Mouse (Mus musculus) naive thymus-derived CD4-positive, alpha-beta T cell, adult 2 months (primary cell): Measurements from ENCODE around the gene Mnx1.
"Not testable (repeated sequence)": the region's sequence is repeated elsewhere in the genome, so short reads cannot be mapped to it uniquely, and the experiment has no call there.

ENCODE experiments used
- DNase-seq: peaks from one replicate; pipeline ENCODE4 v3.0.0-alpha.2; 2011; ENCODE audit warnings: low read depth

Mnx1 gene

DNA sequence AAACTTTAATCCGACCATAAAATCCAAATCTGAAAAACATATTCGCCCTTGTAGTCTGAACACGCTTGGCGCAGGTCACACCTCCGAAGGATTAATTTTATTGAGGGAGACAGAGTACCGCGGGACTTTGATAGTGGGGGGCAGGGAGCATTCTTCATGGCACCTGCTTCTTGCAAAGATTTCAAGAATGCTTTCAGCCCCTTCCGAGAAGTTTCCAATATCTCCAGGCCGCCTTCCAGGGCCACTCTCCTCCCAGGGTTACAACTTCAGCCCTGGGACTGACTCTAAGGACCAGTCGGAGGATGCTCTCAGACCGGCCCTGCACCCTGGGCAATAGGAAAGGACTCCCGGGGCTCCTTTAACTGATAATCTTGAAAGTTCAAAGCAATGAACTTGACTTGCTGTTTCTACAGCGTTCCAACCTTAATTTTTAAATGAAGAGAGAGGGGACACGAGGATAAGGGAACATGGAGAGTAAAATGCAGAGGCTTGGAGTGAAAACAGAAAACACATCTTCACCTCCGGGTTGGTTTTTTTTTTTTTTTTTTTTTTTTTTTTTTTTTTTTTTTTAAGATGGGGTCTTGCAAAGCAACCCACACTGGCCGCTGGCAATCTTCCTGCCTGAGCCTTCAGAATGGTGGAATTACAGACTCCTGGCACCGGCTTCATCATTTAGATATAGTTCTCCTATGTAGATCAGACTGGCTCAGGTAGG lies 9.8 kb downstream of the Mnx1 start:
- no peak for DNase-seq

DNA sequence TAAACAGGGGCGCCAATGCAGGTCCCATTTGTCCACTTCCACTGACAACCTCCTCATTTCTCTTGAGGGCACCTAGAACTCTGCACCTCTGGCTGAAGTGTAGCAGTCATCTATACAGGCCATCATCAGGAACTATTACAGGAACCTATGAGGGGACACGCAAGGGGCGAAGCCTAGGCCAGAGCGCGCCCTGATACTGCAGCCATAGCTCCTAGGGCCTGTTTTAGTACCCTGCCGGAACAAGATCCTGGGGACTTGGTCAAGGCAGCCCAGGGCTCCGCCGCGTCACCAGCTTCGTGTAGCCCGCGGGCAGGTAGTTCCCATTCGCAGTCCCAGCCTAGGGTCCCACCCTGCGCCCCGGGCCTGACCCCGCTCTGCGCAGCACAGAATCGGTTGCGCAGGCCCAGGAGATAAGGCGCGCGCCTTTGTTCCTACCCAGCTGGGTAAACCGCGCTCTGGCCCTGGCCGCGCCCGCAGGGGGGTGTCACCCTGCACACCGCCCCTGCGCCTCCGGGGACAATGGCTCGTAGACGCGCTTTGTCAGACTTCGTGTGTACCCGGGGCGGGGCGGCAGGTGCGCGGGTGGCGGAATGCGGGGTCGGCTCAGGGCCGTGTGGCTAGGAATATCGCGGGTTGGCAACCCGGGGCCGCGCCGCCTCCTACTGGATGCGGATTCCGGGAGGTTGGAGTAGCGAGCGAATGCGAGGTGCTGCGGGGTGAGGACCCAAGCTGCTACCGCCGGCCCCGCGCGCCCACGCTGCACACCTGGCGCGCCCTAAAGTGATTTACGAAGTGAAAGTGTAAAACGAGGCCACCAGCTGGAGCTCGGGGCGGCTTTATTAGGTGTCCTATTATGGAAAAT lies 10.6 kb downstream of the Mnx1 start:
- DNase-seq: no peak

DNA sequence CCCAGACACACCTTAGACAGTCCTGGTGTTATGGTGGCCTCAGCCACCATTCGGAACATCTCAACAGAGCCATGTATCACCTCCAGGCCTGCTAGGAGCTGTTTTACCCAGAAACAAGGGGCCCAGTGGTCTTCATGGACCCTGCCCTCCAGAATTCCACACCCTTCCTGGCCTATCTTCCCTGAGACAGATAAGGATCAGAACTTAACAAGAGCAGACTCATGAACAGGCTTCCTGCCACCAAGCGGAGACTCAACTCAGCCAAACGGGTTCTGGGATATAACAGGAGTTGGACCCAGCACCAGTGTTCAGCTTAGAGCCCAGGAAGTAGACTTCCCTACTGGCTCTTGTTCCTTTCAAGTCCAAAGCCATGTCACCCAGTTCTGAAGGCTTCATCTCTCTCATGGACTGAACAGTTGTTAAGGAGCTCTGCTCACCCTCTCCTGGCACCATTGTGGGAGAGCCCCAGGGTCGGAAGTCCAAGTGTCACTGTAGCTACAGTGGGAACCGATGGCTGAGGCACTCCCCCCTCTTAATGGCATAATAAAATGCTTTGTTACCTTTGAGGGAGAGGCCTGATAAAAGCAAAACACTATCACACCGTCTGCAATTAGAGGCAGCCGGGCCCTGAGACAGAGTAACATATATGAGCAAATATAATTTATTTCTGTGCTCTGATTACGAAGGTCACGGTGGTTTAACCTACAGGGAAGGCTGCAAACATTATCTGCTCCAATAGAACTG lies 15.2 kb downstream of the Mnx1 start:
- DNase-seq: no peak

DNA sequence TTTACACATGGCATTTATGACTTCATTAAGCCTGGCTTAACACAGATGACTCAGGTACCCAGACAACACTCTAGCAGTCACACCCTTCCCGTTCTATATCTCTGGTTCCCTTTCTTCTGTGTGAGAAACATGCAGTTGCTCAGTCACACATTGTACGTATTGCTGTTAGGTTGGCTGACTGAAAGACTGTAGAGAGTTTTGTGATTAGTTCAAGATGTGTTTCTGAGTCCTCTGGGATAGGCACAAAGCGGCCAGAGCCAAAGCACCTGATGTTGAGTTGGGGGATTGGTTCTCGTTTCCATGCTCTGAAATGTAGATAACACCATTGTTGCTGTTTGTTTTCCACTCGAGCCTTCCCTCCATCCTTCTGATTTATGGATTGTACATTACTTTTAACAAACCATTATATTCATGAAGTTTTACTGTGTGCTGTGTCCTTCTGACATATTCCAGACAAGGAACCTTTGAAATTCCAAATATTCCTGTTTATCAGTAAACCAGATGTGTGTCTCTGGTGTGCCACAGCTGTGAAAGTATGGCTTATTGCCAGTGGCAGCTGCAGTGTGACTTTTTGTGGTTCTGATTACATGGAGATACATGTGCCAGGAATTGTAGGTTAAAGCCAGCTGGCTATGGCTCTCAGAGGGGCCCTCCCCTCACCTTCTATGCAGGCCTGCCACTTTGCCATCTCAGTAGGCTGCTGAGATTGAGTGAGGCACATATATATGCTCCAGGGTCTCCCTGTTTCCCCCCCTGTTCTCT lies 21.2 kb downstream of the Mnx1 start:
- no peak for DNase-seq

DNA sequence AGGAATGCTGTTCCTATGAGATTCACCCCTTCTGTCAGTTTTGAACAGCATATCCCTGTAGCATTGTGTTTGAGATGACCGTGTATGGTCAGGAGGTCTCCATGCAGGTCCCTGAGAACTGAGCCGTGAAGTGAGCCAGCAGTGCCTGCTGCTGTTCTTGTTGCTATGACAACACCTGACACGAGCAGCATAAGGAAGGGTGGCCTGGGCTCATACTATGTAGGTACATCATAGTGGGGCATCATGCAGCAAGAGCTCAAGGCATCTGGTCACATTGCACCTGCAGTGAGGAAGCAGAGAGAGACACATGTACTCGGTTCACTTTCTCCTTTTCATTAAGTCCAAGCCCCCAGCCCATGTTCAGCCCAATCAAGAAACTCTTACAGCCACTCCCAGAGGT lies 25.9 kb downstream of the Mnx1 start:
- DNase-seq: no peak

DNA sequence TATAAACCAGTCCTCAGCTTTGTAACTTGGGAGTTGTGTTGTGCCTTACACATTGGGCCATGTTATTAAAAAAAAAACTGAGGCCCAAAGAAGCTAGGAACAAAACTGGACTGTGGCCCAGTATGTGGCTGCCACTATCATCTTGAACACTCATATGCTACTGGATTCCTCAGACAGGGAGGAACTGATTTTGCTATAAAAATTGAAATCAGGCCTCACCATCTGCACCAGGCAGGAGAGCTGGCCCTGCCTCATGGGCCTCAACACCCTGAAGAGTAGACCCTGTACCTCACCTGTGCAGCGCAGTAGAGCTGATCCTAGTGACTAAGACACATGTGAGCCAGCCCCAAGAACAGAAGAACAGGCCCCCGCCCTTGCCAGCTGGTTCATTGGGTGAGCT lies 33.0 kb downstream of the Mnx1 start:
- no peak for DNase-seq

DNA sequence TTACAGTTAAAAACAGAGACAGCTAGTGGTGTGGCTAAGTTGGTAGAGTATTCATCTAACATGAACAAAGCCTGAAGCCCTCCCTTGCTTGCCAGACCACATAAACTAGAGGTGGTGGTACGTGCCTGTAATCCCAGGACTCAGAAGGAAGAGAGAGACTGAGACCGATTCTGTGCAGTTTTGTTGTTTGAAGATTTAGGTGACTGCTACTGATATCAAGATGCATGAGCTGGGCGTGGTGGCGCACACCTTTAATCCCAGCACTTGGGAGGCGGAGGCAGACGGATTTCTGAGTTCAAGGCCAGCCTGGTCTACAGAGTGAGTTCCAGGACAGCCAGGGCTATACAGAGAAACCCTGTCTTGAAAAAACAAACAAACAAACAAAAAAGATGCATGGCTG lies 41.5 kb downstream of the Mnx1 start:
- DNase-seq: not testable (repeated sequence)

DNA sequence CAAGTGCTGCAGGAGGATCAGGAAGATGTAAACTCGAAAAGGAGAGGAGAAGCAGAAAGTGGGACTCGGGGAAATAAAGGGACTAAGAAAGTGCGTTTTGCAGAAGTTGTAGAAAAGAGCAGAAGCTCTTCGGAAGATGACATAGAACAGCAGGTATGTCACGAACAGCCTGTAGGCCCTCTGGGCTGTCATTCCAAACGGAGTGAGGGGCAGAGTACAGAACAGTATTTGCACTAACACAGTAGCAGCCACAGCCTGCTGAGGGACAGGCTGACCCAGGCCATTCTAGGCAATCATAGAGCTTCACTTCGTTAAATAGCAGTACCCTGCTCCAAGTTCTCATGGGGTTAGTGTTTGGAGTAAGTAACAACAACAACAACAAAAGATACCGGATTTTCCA lies 42.8 kb downstream of the Mnx1 start:
- no peak for DNase-seq

DNA sequence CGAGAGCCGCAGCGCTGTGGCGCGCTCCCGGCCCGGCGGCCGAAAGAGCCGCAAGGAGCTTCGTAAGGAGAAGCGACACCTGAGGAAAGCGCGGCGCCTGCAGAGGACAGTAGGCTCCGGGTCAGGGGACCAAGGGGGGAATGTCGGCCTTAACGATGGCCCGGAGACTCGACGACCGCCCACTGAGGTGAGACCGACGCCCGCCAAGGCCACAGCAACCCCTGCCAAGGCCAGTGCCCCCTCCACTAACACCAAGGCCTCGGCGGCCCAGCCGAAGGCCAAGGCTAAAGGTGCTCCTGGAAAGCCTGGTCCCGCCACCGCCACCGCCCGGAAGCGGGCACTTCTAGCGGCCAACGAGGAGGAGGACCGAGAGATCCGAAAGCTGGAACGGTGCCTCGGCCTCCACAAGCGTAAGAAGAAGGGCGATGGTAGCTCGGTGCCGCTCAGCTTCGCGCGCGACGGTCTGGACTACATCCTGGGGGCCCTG lies 43.4 kb downstream of the Mnx1 start:
- no peak for DNase-seq

DNA sequence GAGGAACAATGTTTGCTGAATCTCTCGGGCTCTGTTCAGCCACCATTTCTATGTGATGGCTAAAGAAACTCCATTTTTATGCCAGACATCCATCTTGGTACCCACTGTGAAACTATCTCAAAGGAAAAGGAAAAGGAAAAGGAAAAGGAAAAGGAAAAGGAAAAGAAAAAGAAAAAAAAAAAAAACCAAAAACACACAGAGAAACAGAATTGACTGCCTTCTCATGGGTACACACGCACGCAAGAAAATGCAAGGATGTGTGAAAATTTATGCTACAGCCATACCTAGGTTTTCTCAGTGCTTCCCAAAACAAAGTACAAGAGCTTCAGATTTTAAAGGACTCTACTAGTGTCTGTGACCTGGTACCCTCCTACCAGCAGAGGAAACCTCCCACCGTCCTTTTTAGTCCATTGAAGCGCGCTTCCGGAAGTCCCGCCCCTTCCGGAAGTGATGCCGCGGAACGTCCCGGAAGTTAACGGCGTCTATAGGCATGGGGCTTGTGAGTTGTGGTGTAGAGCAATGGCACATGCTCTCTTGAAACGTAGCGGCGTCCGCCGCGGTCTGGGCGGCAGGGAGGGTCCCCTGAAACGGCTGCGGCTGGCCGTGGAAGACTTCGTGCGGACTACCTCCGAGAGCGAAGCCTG lies 43.9 kb downstream of the Mnx1 start, which contains the start of gene Nom1:
TSS of gene Nom1 (plus strand) at position 437 of the 644 bp plus-strand sequence.
- peak; percentile 96 for DNase-seq

DNA sequence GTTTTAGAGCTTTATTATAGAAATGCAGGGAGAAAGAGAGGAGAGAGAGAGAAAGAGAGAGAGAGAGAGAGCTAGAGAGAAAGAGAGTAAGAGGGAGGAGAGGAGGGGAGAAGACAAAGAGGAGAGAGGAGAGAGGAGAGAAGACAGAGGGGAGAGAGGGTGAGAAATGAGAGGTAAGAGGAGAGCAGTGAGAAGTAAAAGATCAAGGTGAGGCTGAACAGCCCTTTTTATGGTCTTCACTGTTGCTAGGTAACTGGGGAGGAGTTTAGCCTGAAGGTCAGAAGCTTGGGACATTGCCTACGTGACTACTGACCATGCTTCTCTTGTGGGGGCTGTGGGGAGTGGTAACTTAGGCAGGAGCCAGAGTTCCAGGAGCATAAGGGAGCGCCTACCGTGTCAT lies 54.9 kb downstream of the Mnx1 start:
- DNase-seq: not testable (repeated sequence)
